Mouse (Mus musculus): ENCODE measurements around the gene Smtnl2. TPM values are rescaled to one million over a fixed set of nuclear protein-coding genes. Genes with fewer than 3 reads are reported as not detected.

Gene Smtnl2
- polyA plus RNA-seq, 1 experiment from 2014 or later: 8.9 TPM

DNA sequence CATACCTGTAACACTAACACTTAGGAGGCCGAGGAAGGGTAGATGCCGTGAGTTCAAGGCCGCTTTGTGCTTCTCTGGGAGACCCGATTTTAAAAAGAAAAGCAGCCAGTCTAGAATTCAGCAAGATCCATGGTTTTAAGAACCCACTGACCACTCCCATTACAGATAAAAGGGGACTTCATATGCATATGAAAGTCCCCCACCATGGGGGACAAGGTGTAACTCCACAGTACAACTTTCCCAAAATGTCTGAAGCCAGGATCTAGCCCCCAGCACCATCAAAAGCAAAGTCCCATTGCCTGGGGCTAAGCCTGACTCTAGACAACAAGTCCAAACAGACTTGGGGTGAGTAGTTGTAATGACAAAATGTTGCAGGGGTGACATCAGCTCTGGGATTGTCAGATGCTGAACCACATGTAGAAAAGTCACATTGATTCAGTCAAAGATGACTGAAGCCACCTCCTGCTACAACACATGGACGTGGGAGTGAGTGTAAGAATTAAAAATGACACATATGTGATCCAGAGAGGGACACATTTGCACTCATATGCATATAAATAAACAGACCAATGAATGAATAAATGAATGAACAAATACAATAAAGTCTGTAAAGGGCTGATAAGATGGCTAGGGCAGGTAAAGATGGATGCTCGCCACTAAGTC, 9.1 kb upstream of the Smtnl2 start:
- no peak overlapping the region for H3K4me3 ChIP-seq
- H3K27ac ChIP-seq (replicated peaks): no peak overlapping the region
- no peaks in the 10 kb centered on the region for H3K27me3 ChIP-seq
- WGBS: 81% methylated on average over 6 of the region's 6 CpGs
- no peak for ATAC-seq (ENCODE audit: low read depth)
- H3K36me3 ChIP-seq: no peaks in the 10 kb centered on the region
- 0 out of 2 replicates have a peak, but pooled peaks cover 3% of the 10 kb centered on the region for H3K9me3 ChIP-seq
- H3K9ac ChIP-seq: no peak overlapping the region
- peaks cover 10% of the 10 kb centered on the region for H3K4me1 ChIP-seq (replicated peaks)
- H3K4me2 ChIP-seq: no peak overlapping the region

DNA sequence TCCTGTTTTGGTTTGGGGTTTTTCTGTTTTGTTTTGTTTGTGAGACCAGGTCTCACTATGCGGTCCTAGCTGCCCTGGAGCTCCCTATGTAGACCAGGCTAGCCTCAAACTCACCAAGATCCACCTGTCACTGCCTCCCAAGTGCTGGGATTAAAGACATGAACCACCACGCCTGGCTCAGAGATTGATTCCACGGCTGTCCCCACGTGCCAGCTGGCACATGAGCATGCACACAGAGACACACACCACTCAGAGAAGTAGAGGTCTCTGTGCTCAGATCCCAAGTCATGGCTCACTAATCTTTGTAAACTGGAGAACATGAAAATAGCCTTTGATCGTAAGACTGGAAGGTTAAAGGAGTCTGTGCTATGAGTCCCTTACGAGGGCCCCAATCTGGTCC, 7.5 kb upstream of the Smtnl2 start:
- Histone ChIP-seq H3K36me3 (no peaks in the 10 kb centered on the region), H3K4me1 (replicated peaks) (peaks cover 10% of the 10 kb centered on the region), H3K9ac (no peak overlapping the region), H3K9me3 (no peaks in the 10 kb centered on the region), H3K4me2 (no peak overlapping the region), H3K27ac (replicated peaks) (no peak overlapping the region), H3K4me3 (no peak overlapping the region), H3K27me3 (no peaks in the 10 kb centered on the region)
- no peak for ATAC-seq (ENCODE audit: low read depth)
- 89% methylated on average over 6 of the region's 6 CpGs for WGBS

DNA sequence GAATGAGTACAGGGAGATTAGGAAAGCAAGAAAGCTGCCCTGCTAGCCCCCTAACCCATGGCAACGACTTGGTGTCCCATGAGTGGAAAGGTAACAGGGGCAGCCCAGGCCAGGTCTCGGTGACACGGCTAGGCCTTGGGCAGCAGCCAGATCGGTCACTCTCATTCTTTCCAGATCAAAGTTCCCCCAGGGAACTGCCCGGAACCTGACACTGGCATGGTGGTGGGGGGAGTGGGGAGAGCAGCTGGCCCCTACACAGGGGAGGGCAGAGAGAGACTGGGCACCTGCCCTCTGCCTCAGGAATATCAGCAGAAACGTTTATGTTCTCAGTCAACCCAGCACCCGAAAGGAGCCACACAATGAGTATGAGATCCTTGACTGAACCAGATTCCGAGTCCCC, 6.7 kb upstream of the Smtnl2 start:
- Histone ChIP-seq H3K27ac (replicated peaks) (no peak overlapping the region), H3K4me3 (no peak overlapping the region), H3K9me3 (no peaks in the 10 kb centered on the region), H3K36me3 (no peaks in the 10 kb centered on the region), H3K27me3 (0 out of 2 replicates have a peak, but pooled peaks cover under 1% of the 10 kb centered on the region), H3K4me2 (no peak overlapping the region), H3K4me1 (replicated peaks) (peaks cover 10% of the 10 kb centered on the region), H3K9ac (no peak overlapping the region)
- WGBS: 45% methylated on average over 8 of the region's 8 CpGs
- no peak for ATAC-seq (ENCODE audit: low read depth)

DNA sequence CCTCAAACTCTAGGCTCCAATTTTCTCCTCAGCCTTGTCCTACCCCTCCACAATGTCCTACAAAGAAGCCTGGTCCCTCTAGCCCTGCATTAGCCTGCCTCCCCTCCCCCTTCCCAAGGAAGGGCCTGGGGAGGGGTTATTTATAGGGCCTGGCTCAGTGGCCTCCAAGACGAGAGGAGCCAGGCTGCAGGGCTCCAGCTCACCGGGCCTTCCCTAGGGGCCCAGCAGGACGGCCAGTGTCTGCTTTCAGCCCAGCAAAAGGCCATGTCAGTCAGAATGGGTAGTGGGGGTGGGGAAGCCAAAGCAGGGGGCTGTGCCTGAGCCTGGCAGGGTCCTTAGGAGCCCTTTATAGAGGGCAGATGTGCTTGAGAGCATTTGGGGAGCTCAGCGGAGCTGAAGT, 5.9 kb upstream of the Smtnl2 start:
- H3K4me3 ChIP-seq: no peak overlapping the region
- H3K9me3 ChIP-seq: no peaks in the 10 kb centered on the region
- 4% methylated on average over 4 of the region's 4 CpGs for WGBS
- H3K36me3 ChIP-seq: no peaks in the 10 kb centered on the region
- peaks cover 9% of the 10 kb centered on the region for H3K27me3 ChIP-seq
- no peak overlapping the region for H3K27ac ChIP-seq (replicated peaks)
- peaks cover 10% of the 10 kb centered on the region for H3K4me1 ChIP-seq (replicated peaks)
- no peak overlapping the region for H3K9ac ChIP-seq
- no peak for ATAC-seq (ENCODE audit: low read depth)
- no peak overlapping the region for H3K4me2 ChIP-seq

DNA sequence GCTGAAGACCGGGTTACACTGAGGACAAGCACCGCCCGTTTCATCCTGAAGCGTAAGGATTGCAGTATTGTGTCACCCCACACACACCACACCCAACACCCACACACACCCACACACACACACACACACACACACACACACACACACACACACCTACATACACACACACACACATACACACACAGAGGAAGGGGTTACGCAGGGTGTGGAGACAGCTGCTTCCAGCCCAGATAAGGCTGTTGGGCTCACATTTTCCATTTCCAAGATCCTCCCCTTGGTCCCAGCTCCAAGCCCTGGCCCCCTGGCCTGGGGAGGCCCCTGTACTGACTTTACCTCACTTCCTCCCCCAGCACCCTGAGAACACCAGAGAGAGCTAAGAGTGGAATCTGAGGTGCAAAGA, 5.2 kb upstream of the Smtnl2 start:
- no peak overlapping the region for H3K9ac ChIP-seq
- H3K4me1 ChIP-seq (replicated peaks): peaks cover 12% of the 10 kb centered on the region
- no peak for ATAC-seq (ENCODE audit: low read depth)
- no peak overlapping the region for H3K4me3 ChIP-seq
- peaks cover 16% of the 10 kb centered on the region for H3K27me3 ChIP-seq
- H3K4me2 ChIP-seq: no peak overlapping the region
- H3K9me3 ChIP-seq: no peaks in the 10 kb centered on the region
- no peaks in the 10 kb centered on the region for H3K36me3 ChIP-seq
- whole genome bisulfite sequencing: 94% methylated on average over 5 of the region's 5 CpGs
- H3K27ac ChIP-seq (replicated peaks): no peak overlapping the region

DNA sequence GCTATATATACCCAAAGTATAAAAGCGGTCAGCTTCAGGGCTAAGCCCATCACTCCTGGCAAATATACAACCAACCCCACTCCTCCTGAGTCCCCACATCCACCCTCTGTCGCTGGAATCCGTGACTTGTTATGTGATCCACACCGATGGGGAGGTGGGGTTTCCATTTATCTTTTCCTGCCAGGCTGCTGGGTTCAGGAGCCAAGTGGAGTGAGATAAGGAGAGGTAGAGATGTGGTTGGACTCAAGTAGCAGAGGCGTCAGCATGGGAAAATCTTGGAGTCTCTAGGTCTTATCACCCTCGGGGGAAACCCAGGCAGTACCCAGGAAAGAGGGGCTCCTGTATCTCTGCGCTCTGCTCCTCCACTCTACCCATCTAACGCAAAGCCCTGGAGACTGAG, 3.6 kb upstream of the Smtnl2 start:
- Histone ChIP-seq H3K4me1 (replicated peaks) (peaks cover 26% of the 10 kb centered on the region), H3K4me3 (no peak overlapping the region), H3K9me3 (no peaks in the 10 kb centered on the region), H3K27me3 (peaks cover 30% of the 10 kb centered on the region), H3K36me3 (no peaks in the 10 kb centered on the region), H3K27ac (replicated peaks) (no peak overlapping the region), H3K9ac (no peak overlapping the region), H3K4me2 (no peak overlapping the region)
- WGBS: 83% methylated on average over 8 of the region's 8 CpGs
- ATAC-seq (ENCODE audit: low read depth): no peak

DNA sequence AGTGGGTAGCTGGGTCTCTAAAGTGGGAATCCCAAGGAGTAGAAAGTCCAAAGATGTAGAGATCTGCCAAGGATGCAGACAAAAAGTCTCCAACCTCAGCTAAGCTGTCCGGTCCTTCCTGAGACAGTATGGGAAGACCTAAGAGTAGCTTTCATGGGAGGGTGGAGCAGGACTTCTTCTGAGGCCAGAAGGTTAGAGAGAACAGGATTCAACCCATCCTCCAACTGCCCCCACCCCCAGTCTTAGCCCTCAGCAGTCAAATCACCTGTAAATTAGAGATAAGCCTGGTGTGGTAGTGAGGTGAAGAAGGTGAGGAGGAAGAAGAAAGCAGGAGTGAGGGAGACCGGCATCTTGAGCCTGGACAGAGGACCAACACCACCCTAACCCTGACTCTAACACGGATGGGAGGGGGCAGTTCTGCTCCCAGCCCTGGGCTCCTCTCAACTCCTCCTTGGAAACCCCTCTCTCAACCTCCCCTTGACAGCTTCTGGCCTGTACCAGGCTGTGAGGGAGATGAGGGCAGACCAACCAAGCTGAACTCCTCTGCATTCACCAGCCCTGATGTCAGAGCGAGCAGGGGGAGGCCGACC, 2.2 kb upstream of the Smtnl2 start:
- ATAC-seq (ENCODE audit: low read depth): no peak
- no peaks in the 10 kb centered on the region for H3K9me3 ChIP-seq
- H3K27ac ChIP-seq (replicated peaks): no peak overlapping the region
- no peak overlapping the region for H3K9ac ChIP-seq
- peaks cover 26% of the 10 kb centered on the region for H3K4me1 ChIP-seq (replicated peaks)
- H3K36me3 ChIP-seq: no peaks in the 10 kb centered on the region
- H3K4me2 ChIP-seq: no peak overlapping the region
- 69% methylated on average over 5 of the region's 5 CpGs for WGBS
- H3K27me3 ChIP-seq: peaks cover 43% of the 10 kb centered on the region
- no peak overlapping the region for H3K4me3 ChIP-seq

DNA sequence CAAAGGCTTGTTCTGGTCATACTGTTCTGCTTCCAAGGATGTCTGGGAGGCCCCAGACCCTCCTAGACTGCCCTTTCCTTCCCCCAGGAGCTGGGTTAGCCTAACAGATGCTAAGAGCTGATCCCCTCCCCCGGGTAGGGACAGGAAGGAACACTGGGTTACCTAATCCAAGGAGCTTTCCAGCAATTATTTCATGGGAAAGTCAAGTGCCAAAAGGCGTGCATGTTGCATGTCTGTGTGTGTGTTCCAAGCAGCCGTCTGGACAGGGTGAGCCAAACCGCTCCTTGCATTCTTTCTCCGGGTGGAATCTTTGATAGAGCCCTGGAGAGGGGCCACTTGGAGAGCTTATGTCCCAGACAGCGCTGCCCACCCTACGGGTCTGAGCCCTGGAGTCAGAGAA, 1.5 kb upstream of the Smtnl2 start:
- peaks cover 49% of the 10 kb centered on the region for H3K27me3 ChIP-seq

DNA sequence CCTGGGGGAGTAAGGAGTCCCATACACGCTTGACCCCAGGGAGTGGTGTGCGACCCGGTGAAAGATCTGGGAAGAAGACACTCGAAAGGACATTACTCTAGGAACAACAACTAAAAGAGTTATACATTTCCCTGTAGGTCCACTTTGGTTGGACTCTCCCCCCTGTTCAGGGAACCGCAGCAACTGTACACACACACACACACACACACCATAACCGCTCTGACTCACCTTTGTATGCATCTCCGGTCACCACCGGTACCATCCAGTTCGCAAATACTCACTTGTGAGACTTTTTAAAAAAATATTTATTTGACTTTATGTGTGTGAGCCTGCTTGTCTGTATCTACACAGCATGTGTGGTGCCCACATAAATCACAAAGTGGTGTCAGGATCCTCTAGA, 432 bp upstream of the Smtnl2 start:
- 0 out of 2 replicates have a peak overlapping the region, but pooled peaks have one; percentile 73 for H3K9ac ChIP-seq
- peak overlapping the region; percentile 58 for H3K4me3 ChIP-seq
- H3K4me1 ChIP-seq (replicated peaks): peaks cover 25% of the 10 kb centered on the region
- peak overlapping the region; percentile 98 for H3K4me2 ChIP-seq
- H3K9me3 ChIP-seq: no peaks in the 10 kb centered on the region
- no peak for ATAC-seq (ENCODE audit: low read depth)
- WGBS: 27% methylated on average over 9 of the region's 9 CpGs
- peaks cover 53% of the 10 kb centered on the region for H3K27me3 ChIP-seq
- no peaks in the 10 kb centered on the region for H3K36me3 ChIP-seq
- no peak overlapping the region for H3K27ac ChIP-seq (replicated peaks)

More for the DNA sequence above, 1.5 kb upstream of the Smtnl2 start:
- H3K9me3 ChIP-seq: no peaks in the 10 kb centered on the region
- ATAC-seq (ENCODE audit: low read depth): no peak
- H3K4me3 ChIP-seq: no peak overlapping the region
- WGBS: 87% methylated on average over 7 of the region's 7 CpGs
- no peak overlapping the region for H3K4me2 ChIP-seq
- no peaks in the 10 kb centered on the region for H3K36me3 ChIP-seq
- H3K4me1 ChIP-seq (replicated peaks): peaks cover 24% of the 10 kb centered on the region
- H3K9ac ChIP-seq: no peak overlapping the region
- H3K27ac ChIP-seq (replicated peaks): no peak overlapping the region

DNA sequence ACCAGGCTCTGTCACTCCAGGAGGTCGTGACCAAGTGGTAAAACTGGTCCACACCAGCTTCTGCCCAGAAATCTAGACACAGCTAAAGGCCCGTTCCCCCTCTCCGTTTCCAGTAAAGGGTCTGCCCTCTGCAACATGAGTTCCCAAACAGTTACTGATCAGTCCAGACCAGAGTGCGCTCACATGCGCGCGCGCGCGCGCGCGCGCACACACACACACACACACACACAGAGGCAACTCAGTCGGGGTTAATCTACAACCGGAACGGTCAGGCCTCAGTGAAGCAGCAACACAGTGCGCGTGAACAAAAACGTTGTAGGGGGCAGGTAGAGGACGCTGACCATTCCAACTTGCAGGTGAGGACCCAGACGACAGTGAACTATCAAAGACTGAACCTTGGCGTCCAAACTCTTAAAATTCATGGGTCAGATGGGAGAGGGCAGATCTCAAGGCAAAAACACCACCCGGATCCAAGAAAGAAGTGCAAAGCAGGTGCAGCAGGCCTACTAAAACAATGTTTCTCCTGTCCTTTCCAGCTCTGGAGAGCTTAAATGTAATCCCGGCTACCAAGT, 906 bp downstream of the Smtnl2 start:
- H3K4me1 ChIP-seq (replicated peaks): peaks cover 29% of the 10 kb centered on the region
- H3K27me3 ChIP-seq: peaks cover 58% of the 10 kb centered on the region
- peak overlapping the region; percentile 31; the same call in 1 of the 2 replicates for H3K9ac ChIP-seq
- peak; percentile 30; the same call in 1 of the 2 replicates for ATAC-seq (ENCODE audit: low read depth)
- H3K27ac ChIP-seq (replicated peaks): no peak overlapping the region
- peak overlapping the region; percentile 58 for H3K4me3 ChIP-seq
- no peaks in the 10 kb centered on the region for H3K36me3 ChIP-seq
- no peaks in the 10 kb centered on the region for H3K9me3 ChIP-seq
- peak overlapping the region; percentile 98 for H3K4me2 ChIP-seq
- 1% methylated on average over 25 of the region's 25 CpGs for WGBS

DNA sequence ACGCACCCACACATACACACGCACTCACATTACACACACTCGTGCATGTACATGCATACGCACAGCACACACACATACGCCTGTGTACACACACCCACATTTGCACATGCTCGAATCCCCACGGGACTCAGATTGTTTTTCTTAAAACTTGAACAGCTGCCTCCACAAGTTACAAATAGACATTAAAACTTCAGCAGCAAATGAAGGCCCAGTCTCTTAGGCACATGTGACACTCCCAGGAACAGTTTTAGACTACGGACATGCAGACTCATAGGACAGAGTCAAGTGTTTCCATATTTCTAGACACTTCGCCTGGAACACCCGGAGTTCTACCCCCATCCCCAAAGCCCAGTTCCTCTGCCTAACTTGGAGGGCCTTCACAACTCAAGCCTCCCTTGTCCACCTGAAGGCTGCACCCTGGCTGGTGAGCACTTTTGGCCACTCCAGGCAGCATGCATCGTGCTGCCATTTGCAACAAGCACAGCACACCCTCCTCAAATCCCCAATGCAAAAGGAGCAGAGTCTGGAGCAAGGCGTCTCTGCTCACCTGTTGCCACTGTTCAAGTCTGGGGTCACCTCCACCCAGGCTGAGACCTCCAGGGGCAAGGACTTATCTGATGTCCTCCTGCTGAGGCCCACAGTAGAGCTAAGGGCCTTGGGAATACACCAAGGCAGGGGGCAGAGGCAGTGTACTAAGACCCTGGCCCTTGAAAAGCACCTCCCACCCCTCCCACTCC, 1.7 kb downstream of the Smtnl2 start:
- Histone ChIP-seq H3K4me3 (no peak overlapping the region), H3K36me3 (no peaks in the 10 kb centered on the region), H3K27ac (replicated peaks) (no peak overlapping the region), H3K27me3 (peaks cover 58% of the 10 kb centered on the region), H3K4me2 (peak overlapping the region; percentile 98), H3K9ac (no peak overlapping the region), H3K9me3 (no peaks in the 10 kb centered on the region), H3K4me1 (replicated peaks) (peaks cover 29% of the 10 kb centered on the region)
- WGBS: 53% methylated on average over 12 of the region's 12 CpGs
- ATAC-seq (ENCODE audit: low read depth): no peak

Measured in neural tube, embryonic 13.5 days (tissue).